ENCODE assay signal across 8 mouse cellular contexts in the genomic region with DNA sequence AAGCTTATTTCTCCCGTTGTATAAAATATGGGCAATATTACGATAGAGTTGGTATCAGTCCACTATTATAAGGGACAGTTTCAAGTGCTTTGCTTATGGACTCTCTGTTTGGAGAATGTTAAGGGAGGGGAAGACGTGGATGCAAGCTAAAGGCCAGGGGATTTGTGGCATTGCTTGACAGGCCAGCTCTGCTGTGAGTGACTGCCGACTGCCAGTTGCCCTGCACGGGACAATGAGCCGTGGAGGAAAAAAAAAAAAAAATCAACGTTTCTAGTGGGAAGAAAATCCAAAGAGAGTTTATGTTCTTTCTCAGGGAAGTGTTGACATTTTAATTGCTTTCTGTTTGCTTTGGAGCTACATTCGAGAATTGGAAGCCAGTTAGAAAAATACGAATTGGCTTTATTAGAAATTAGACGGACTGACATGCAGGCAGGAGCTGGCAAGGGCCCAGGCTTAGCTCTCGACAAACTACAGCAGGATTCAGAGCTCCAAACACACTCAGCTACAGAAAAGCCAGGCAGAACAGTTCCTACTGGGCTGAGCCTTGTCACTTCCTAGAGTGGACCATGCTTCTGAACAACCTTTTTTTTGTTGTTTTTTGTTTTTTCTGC.
DNase-seq lines count a peak whose midpoint lies in the region; ATAC-seq lines count a peak whose summit lies in the region.

No protein-coding gene starts in this region.

- 0 out of 2 replicates have a peak overlapping the region, but pooled peaks have one; percentile 7 for H3K4me2 ChIP-seq in hindbrain, embryonic 14.5 days (replicated peaks)
- H3K4me2 ChIP-seq in hindbrain, embryonic 12.5 days (replicated peaks), result no peak overlapping the region
- peak overlapping the region; percentile 20; the same call in 1 of the 2 replicates for H3K4me2 ChIP-seq in neural tube, embryonic 15.5 days

- H3K4me1 ChIP-seq in hindbrain, embryonic 14.5 days (replicated peaks; ENCODE audit: control insufficient read depth, insufficient read depth, low read length), result no peaks in the 10 kb centered on the region; the same call in 1 of the 2 replicates
- 0 out of 2 replicates have a peak, but pooled peaks cover 5% of the 10 kb centered on the region for H3K4me1 ChIP-seq in hindbrain, embryonic 12.5 days
- no peaks in the 10 kb centered on the region for H3K4me1 ChIP-seq in neural tube, embryonic 15.5 days

- no peaks in the 10 kb centered on the region for H3K27me3 ChIP-seq in hindbrain, embryonic 14.5 days (ENCODE audit: control insufficient read depth, insufficient read depth, low read length)
- H3K27me3 ChIP-seq in hindbrain, embryonic 12.5 days, result no peaks in the 10 kb centered on the region
- H3K27me3 ChIP-seq in neural tube, embryonic 15.5 days (replicated peaks), result no peaks in the 10 kb centered on the region

- WGBS in hindbrain, embryonic 14.5 days, result 40% methylated on average over 11 of the region's 11 CpGs
- WGBS in hindbrain, embryonic 12.5 days, result 57% methylated on average over 11 of the region's 11 CpGs
- 42% methylated on average over 11 of the region's 11 CpGs for WGBS in neural tube, embryonic 15.5 days

- H3K9me3 ChIP-seq in hindbrain, embryonic 14.5 days (ENCODE audit: control insufficient read depth, low read length), result no peaks in the 10 kb centered on the region
- no peaks in the 10 kb centered on the region for H3K9me3 ChIP-seq in hindbrain, embryonic 12.5 days (replicated peaks)
- H3K9me3 ChIP-seq in neural tube, embryonic 15.5 days (replicated peaks), result no peaks in the 10 kb centered on the region

- H3K9ac ChIP-seq in hindbrain, embryonic 14.5 days, result no peak overlapping the region
- H3K9ac ChIP-seq in hindbrain, embryonic 12.5 days, result no peak overlapping the region
- H3K9ac ChIP-seq in neural tube, embryonic 15.5 days (replicated peaks), result no peak overlapping the region

- H3K4me3 ChIP-seq in hindbrain, embryonic 14.5 days (replicated peaks; ENCODE audit: low read length), result no peak overlapping the region
- H3K4me3 ChIP-seq in hindbrain, embryonic 12.5 days, result no peak overlapping the region
- no peak overlapping the region for H3K4me3 ChIP-seq in neural tube, embryonic 15.5 days (replicated peaks)

- H3K36me3 ChIP-seq in hindbrain, embryonic 14.5 days (replicated peaks; ENCODE audit: control insufficient read depth, insufficient read depth), result no peaks in the 10 kb centered on the region
- no peaks in the 10 kb centered on the region for H3K36me3 ChIP-seq in hindbrain, embryonic 12.5 days
- H3K36me3 ChIP-seq in neural tube, embryonic 15.5 days, result no peaks in the 10 kb centered on the region

- no peak; the same call in 1 of the 2 replicates for ATAC-seq in hindbrain, embryonic 14.5 days (ENCODE audit: low FRiP score)
- ATAC-seq in hindbrain, embryonic 12.5 days (ENCODE audit: low FRiP score), result no peak
- peak; percentile 76; the same call in 1 of the 2 replicates for ATAC-seq in cerebellum, adult (ENCODE audit: insufficient number of reproducible peaks, low FRiP score, low TSS enrichment)
- no peak for ATAC-seq in neural tube, embryonic 15.5 days (ENCODE audit: low FRiP score)
- no peak for ATAC-seq in activated CD4-positive, CD25-positive, alpha-beta regulatory T cell, adult 4 months

- H3K27ac ChIP-seq in hindbrain, embryonic 14.5 days, result no peak overlapping the region
- H3K27ac ChIP-seq in hindbrain, embryonic 12.5 days, result no peak overlapping the region
- H3K27ac ChIP-seq in neural tube, embryonic 15.5 days (replicated peaks), result no peak overlapping the region

- DNase-seq in hindbrain, embryonic 14.5 days (ENCODE audit: low spot score), result peak; percentile 35
- peak; percentile 71 for DNase-seq in heart, adult 8-10 months (ENCODE audit: low spot score)
- peak; percentile 86 for DNase-seq in kidney, postnatal 10 days
- no peak for DNase-seq in ovary, postnatal 10 days (ENCODE audit: low spot score)
